Mouse (Mus musculus): ENCODE measurements at regions not wholly inside any gene's neighbourhood (a gene's known extent, or its start where the extent isn't known, plus 50 kb on each side); places are given as distances from the start of the nearest gene placed in this dataset.

- DNase-seq: no peak
- 71% methylated on average over 10 of the region's 10 CpGs for WGBS (ENCODE audit: insufficient replicate concordance)
- no peak overlapping the region for H3K9ac ChIP-seq (replicated peaks)
- TF ChIP-seq EP300 (IDR thresholded peaks at IDR 0.05; ENCODE audit: low read depth) (no peak), CTCF (IDR thresholded peaks at IDR 0.05; ENCODE audit: low read depth) (no peak)
- ATAC-seq: no peak
- H3K27me3 ChIP-seq (ENCODE audit: insufficient read depth, low read length): no peaks in the 10 kb centered on the region
- no peaks in the 10 kb centered on the region for H3K4me1 ChIP-seq (ENCODE audit: insufficient read depth)
- no peaks in the 10 kb centered on the region for H3K36me3 ChIP-seq (replicated peaks; ENCODE audit: insufficient read depth, low read length)
- no peaks in the 10 kb centered on the region for H3K9me3 ChIP-seq (ENCODE audit: low read length)
- H3K27ac ChIP-seq (ENCODE audit: low read depth): no peak overlapping the region
- no peak overlapping the region for H3K4me2 ChIP-seq (ENCODE audit: low read depth, low read length)
- H3K4me3 ChIP-seq (ENCODE audit: low read depth, low read length): no peak overlapping the region
Measured at GRCm38 (mm10) chr4:124305871-124306555, 304.6 kb downstream of the 3100002H09Rik start.

GRCm38 (mm10) chr4:124302950-124303349, 307.7 kb downstream of the 3100002H09Rik start:
- no peak overlapping the region for H3K4me2 ChIP-seq (ENCODE audit: low read depth, low read length)
- no peak overlapping the region for H3K4me3 ChIP-seq (ENCODE audit: low read depth, low read length)
- no peaks in the 10 kb centered on the region for H3K36me3 ChIP-seq (replicated peaks; ENCODE audit: insufficient read depth, low read length)
- no peak for DNase-seq
- 71% methylated on average over 7 of the region's 7 CpGs for WGBS (ENCODE audit: insufficient replicate concordance)
- H3K9me3 ChIP-seq (ENCODE audit: low read length): no peaks in the 10 kb centered on the region
- TF ChIP-seq EP300 (IDR thresholded peaks at IDR 0.05; ENCODE audit: low read depth): no peak
- no peak for TF ChIP-seq CTCF (IDR thresholded peaks at IDR 0.05; ENCODE audit: low read depth)
- no peaks in the 10 kb centered on the region for H3K4me1 ChIP-seq (ENCODE audit: insufficient read depth)
- no peaks in the 10 kb centered on the region for H3K27me3 ChIP-seq (ENCODE audit: insufficient read depth, low read length)
- H3K27ac ChIP-seq (ENCODE audit: low read depth): no peak overlapping the region
- no peak overlapping the region for H3K9ac ChIP-seq (replicated peaks)
- no peak for ATAC-seq

GRCm38 (mm10) chr4:124298667-124299437, 311.8 kb downstream of the 3100002H09Rik start:
- H3K9ac ChIP-seq (replicated peaks): no peak overlapping the region
- no peaks in the 10 kb centered on the region for H3K9me3 ChIP-seq (ENCODE audit: low read length)
- H3K36me3 ChIP-seq (replicated peaks; ENCODE audit: insufficient read depth, low read length): no peaks in the 10 kb centered on the region
- DNase-seq (no peak), ATAC-seq (no peak)
- 69% methylated on average over 10 of the region's 10 CpGs for WGBS (ENCODE audit: insufficient replicate concordance)
- H3K27me3 ChIP-seq (ENCODE audit: insufficient read depth, low read length): no peaks in the 10 kb centered on the region
- no peak overlapping the region for H3K27ac ChIP-seq (ENCODE audit: low read depth)
- TF ChIP-seq CTCF (IDR thresholded peaks at IDR 0.05; ENCODE audit: low read depth) (no peak), EP300 (IDR thresholded peaks at IDR 0.05; ENCODE audit: low read depth) (no peak)
- no peak overlapping the region for H3K4me2 ChIP-seq (ENCODE audit: low read depth, low read length)
- H3K4me1 ChIP-seq (ENCODE audit: insufficient read depth): no peaks in the 10 kb centered on the region
- no peak overlapping the region for H3K4me3 ChIP-seq (ENCODE audit: low read depth, low read length)

- WGBS (ENCODE audit: insufficient replicate concordance): 46% methylated on average over 17 of the region's 17 CpGs
- Histone ChIP-seq H3K27me3 (ENCODE audit: insufficient read depth, low read length) (no peaks in the 10 kb centered on the region), H3K9me3 (ENCODE audit: low read length) (no peaks in the 10 kb centered on the region), H3K4me3 (ENCODE audit: low read depth, low read length) (no peak overlapping the region), H3K4me2 (ENCODE audit: low read depth, low read length) (no peak overlapping the region), H3K27ac (ENCODE audit: low read depth) (no peak overlapping the region), H3K4me1 (ENCODE audit: insufficient read depth) (no peaks in the 10 kb centered on the region), H3K36me3 (replicated peaks; ENCODE audit: insufficient read depth, low read length) (no peaks in the 10 kb centered on the region), H3K9ac (replicated peaks) (no peak overlapping the region)
- no peak for ATAC-seq
- no peak for DNase-seq
- TF ChIP-seq EP300 (IDR thresholded peaks at IDR 0.05; ENCODE audit: low read depth) (no peak), CTCF (IDR thresholded peaks at IDR 0.05; ENCODE audit: low read depth) (no peak)
Measured at GRCm38 (mm10) chr4:124292254-124292653, 318.3 kb downstream of the 3100002H09Rik start.

GRCm38 (mm10) chr4:124291767-124292166, 318.8 kb downstream of the 3100002H09Rik start:
- H3K9me3 ChIP-seq (ENCODE audit: low read length): no peaks in the 10 kb centered on the region
- DNase-seq (no peak), ATAC-seq (no peak)
- no peaks in the 10 kb centered on the region for H3K4me1 ChIP-seq (ENCODE audit: insufficient read depth)
- no peaks in the 10 kb centered on the region for H3K27me3 ChIP-seq (ENCODE audit: insufficient read depth, low read length)
- no peak overlapping the region for H3K4me2 ChIP-seq (ENCODE audit: low read depth, low read length)
- TF ChIP-seq CTCF (IDR thresholded peaks at IDR 0.05; ENCODE audit: low read depth): no peak
- TF ChIP-seq EP300 (IDR thresholded peaks at IDR 0.05; ENCODE audit: low read depth): no peak
- no peaks in the 10 kb centered on the region for H3K36me3 ChIP-seq (replicated peaks; ENCODE audit: insufficient read depth, low read length)
- 67% methylated on average over 8 of the region's 8 CpGs for WGBS (ENCODE audit: insufficient replicate concordance)
- H3K27ac ChIP-seq (ENCODE audit: low read depth): no peak overlapping the region
- no peak overlapping the region for H3K4me3 ChIP-seq (ENCODE audit: low read depth, low read length)
- H3K9ac ChIP-seq (replicated peaks): no peak overlapping the region

GRCm38 (mm10) chr4:124287471-124287870, 323.1 kb downstream of the 3100002H09Rik start:
- no peak overlapping the region for H3K4me3 ChIP-seq (ENCODE audit: low read depth, low read length)
- 78% methylated on average over 6 of the region's 6 CpGs for WGBS (ENCODE audit: insufficient replicate concordance)
- H3K4me1 ChIP-seq (ENCODE audit: insufficient read depth): no peaks in the 10 kb centered on the region
- DNase-seq (no peak), ATAC-seq (no peak)
- no peak overlapping the region for H3K27ac ChIP-seq (ENCODE audit: low read depth)
- no peaks in the 10 kb centered on the region for H3K27me3 ChIP-seq (ENCODE audit: insufficient read depth, low read length)
- no peak overlapping the region for H3K4me2 ChIP-seq (ENCODE audit: low read depth, low read length)
- TF ChIP-seq EP300 (IDR thresholded peaks at IDR 0.05; ENCODE audit: low read depth) (no peak), CTCF (IDR thresholded peaks at IDR 0.05; ENCODE audit: low read depth) (no peak)
- no peaks in the 10 kb centered on the region for H3K36me3 ChIP-seq (replicated peaks; ENCODE audit: insufficient read depth, low read length)
- peaks cover 4% of the 10 kb centered on the region; the same call in 1 of the 2 replicates for H3K9me3 ChIP-seq (ENCODE audit: low read length)
- H3K9ac ChIP-seq (replicated peaks): no peak overlapping the region

Measured in liver, postnatal 0 days (tissue).